Mouse (Mus musculus): ENCODE measurements around the gene Klhl10. TPM values are rescaled to one million over a fixed set of nuclear protein-coding genes. Genes with fewer than 3 reads are reported as not detected.
A peak's percentile ranks its signal among the peaks of the same experiment; 100 is the strongest.

Gene Klhl10
- total RNA-seq (2014; rRNA removed), result 0.22 and 0.61 TPM in 2 replicates
- polyA plus RNA-seq (2015; fragmentation: Nextera tagmentation; extraction: Ambion mirVana), result 0.45 and 0.65 TPM in 2 replicates

GRCm38 (mm10) chr11:100441797-100442196 is at the start of gene Klhl10, which contains the start of gene Nt5c3b:
TSS of gene Klhl10 (plus strand) at chr11:100441917.
TSS of gene Nt5c3b (minus strand) at chr11:100441808.
- no peaks in the 10 kb centered on the region for H3K27me3 ChIP-seq (ENCODE audit: insufficient read depth, low read length)
- 87% methylated on average over 8 of the region's 8 CpGs for WGBS
- 0 out of 2 replicates have a peak, but pooled peaks cover 5% of the 10 kb centered on the region for H3K36me3 ChIP-seq (ENCODE audit: insufficient read depth, low read length)
- peak within 1 kb of the TSS; percentile 90 for H3K9ac ChIP-seq (replicated peaks; ENCODE audit: low read length, poor library complexity, severe bottlenecking)
- H3K9me3 ChIP-seq (ENCODE audit: low read length), result no peaks in the 10 kb centered on the region
- peak within 1 kb of the TSS; percentile 86 for H3K4me3 ChIP-seq (ENCODE audit: low read depth, low read length)
- DNase-seq (ENCODE audit: low spot score) (no peak), ATAC-seq (ENCODE audit: low FRiP score) (no peak)
- peak within 1 kb of the TSS; percentile 87 for H3K4me2 ChIP-seq (ENCODE audit: low read depth, low read length, poor library complexity, severe bottlenecking)
- no peak for TF ChIP-seq CTCF (IDR thresholded peaks at IDR 0.05)
- peaks cover 7% of the 10 kb centered on the region for H3K4me1 ChIP-seq (ENCODE audit: insufficient read depth, low read length)
- H3K27ac ChIP-seq (ENCODE audit: low read depth, low read length), result peak within 1 kb of the TSS; percentile 75

- no peaks in the 10 kb centered on the region for H3K27me3 ChIP-seq (ENCODE audit: insufficient read depth, low read length)
- H3K36me3 ChIP-seq (ENCODE audit: insufficient read depth, low read length), result no peaks in the 10 kb centered on the region
- no peak overlapping the region for H3K4me2 ChIP-seq (ENCODE audit: low read depth, low read length, poor library complexity, severe bottlenecking)
- H3K9ac ChIP-seq (replicated peaks; ENCODE audit: low read length, poor library complexity, severe bottlenecking), result no peak overlapping the region
- TF ChIP-seq CTCF (IDR thresholded peaks at IDR 0.05), result no peak
- H3K4me3 ChIP-seq (ENCODE audit: low read depth, low read length), result no peak overlapping the region
- DNase-seq (ENCODE audit: low spot score) (no peak), ATAC-seq (ENCODE audit: low FRiP score) (no peak)
- peaks cover 17% of the 10 kb centered on the region for H3K4me1 ChIP-seq (ENCODE audit: insufficient read depth, low read length)
- no peaks in the 10 kb centered on the region for H3K9me3 ChIP-seq (ENCODE audit: low read length)
- no peak overlapping the region for H3K27ac ChIP-seq (ENCODE audit: low read depth, low read length)
- 85% methylated on average over 5 of the region's 5 CpGs for WGBS
Measured at GRCm38 (mm10) chr11:100392958-100393357, 48.8 kb upstream of the Klhl10 start.

DNA sequence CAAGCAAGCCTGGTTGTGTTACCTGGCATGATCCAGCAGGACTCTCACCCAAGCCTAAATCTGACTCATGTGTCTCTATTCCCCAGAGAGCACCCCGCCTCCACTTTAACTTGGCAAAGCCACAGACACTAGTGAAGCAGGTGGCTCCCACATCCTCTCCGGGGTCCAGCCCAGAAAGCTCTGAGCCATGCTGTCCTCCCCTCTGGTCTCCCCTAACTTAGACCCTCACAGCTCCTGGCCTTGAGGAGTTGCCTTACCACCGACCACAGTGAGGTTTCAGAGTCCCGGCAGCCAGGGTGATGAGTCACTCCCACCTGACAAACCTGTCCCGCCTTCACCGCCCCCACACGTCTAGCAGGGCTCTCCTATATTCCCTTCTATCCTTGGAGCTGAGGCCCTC is 48.0 kb upstream of the Klhl10 start:
- no peak for DNase-seq (ENCODE audit: low spot score)
- Histone ChIP-seq H3K9ac (replicated peaks; ENCODE audit: low read length, poor library complexity, severe bottlenecking) (no peak overlapping the region), H3K27me3 (ENCODE audit: insufficient read depth, low read length) (no peaks in the 10 kb centered on the region), H3K27ac (ENCODE audit: low read depth, low read length) (no peak overlapping the region), H3K36me3 (ENCODE audit: insufficient read depth, low read length) (no peaks in the 10 kb centered on the region), H3K4me2 (ENCODE audit: low read depth, low read length, poor library complexity, severe bottlenecking) (no peak overlapping the region), H3K4me3 (ENCODE audit: low read depth, low read length) (no peak overlapping the region), H3K9me3 (ENCODE audit: low read length) (no peaks in the 10 kb centered on the region), H3K4me1 (ENCODE audit: insufficient read depth, low read length) (peaks cover 17% of the 10 kb centered on the region)
- no peak for ATAC-seq (ENCODE audit: low FRiP score)
- WGBS, result 84% methylated on average over 7 of the region's 7 CpGs
- no peak for TF ChIP-seq CTCF (IDR thresholded peaks at IDR 0.05)

DNA sequence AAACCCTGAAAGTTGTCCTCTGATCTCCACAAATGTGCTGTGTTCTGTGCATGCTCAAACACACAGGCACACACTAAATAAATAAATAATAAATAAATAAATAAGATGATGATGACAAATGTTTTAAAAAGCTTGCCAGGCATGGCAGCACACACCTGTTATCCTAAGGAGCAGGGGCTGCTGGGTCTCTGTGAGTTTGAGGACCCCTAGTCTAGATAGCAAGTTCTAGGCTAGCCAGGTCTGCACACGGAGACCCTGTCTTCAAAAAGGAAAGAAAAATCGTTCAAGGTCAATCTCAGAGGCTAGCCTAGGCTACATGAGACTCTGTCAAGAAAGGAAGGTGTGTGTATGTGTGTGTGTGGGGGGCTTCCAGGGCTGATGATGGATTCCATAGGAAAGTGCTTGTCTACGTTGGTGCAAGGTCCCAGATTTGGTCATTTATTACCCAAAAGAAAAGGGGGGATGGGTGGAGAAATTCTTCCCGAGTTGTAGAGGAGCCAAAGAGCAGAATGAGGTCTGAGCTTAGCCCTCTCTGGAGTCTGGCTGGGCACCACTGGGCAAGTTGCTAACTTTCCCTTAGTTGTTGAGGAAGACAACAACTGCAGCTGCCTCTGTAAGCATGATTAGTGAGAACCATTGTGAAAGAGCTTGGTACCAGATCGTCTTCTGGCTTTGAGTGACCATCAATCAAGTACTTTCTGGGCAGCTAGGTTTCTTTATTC is 47.2 kb upstream of the Klhl10 start:
- no peaks in the 10 kb centered on the region for H3K9me3 ChIP-seq (ENCODE audit: low read length)
- H3K27ac ChIP-seq (ENCODE audit: low read depth, low read length), result no peak overlapping the region
- no peak overlapping the region for H3K4me3 ChIP-seq (ENCODE audit: low read depth, low read length)
- DNase-seq (ENCODE audit: low spot score) (no peak), ATAC-seq (ENCODE audit: low FRiP score) (no peak)
- H3K9ac ChIP-seq (replicated peaks; ENCODE audit: low read length, poor library complexity, severe bottlenecking), result no peak overlapping the region
- no peaks in the 10 kb centered on the region for H3K36me3 ChIP-seq (ENCODE audit: insufficient read depth, low read length)
- WGBS, result 69% methylated on average over 5 of the region's 5 CpGs
- H3K27me3 ChIP-seq (ENCODE audit: insufficient read depth, low read length), result no peaks in the 10 kb centered on the region
- peaks cover 17% of the 10 kb centered on the region for H3K4me1 ChIP-seq (ENCODE audit: insufficient read depth, low read length)
- no peak overlapping the region for H3K4me2 ChIP-seq (ENCODE audit: low read depth, low read length, poor library complexity, severe bottlenecking)
- no peak for TF ChIP-seq CTCF (IDR thresholded peaks at IDR 0.05)

- Histone ChIP-seq H3K27ac (ENCODE audit: low read depth, low read length) (no peak overlapping the region), H3K27me3 (ENCODE audit: insufficient read depth, low read length) (no peaks in the 10 kb centered on the region), H3K4me1 (ENCODE audit: insufficient read depth, low read length) (peaks cover 17% of the 10 kb centered on the region), H3K36me3 (ENCODE audit: insufficient read depth, low read length) (no peaks in the 10 kb centered on the region), H3K4me2 (ENCODE audit: low read depth, low read length, poor library complexity, severe bottlenecking) (peak overlapping the region; percentile 79), H3K4me3 (ENCODE audit: low read depth, low read length) (peak overlapping the region; percentile 86), H3K9me3 (ENCODE audit: low read length) (no peaks in the 10 kb centered on the region), H3K9ac (replicated peaks; ENCODE audit: low read length, poor library complexity, severe bottlenecking) (no peak overlapping the region)
- ATAC-seq (ENCODE audit: low FRiP score) (no peak), DNase-seq (ENCODE audit: low spot score) (no peak)
- 43% methylated on average over 11 of the region's 11 CpGs for WGBS
- TF ChIP-seq CTCF (IDR thresholded peaks at IDR 0.05), result no peak
Measured at GRCm38 (mm10) chr11:100395200-100395599, 46.5 kb upstream of the Klhl10 start.

- no peak for DNase-seq (ENCODE audit: low spot score)
- H3K9ac ChIP-seq (replicated peaks; ENCODE audit: low read length, poor library complexity, severe bottlenecking), result peak overlapping the region; percentile 80; the same call in 1 of the 2 replicates
- WGBS, result 28% methylated on average over 17 of the region's 17 CpGs
Measured at GRCm38 (mm10) chr11:100395861-100396631, 45.7 kb upstream of the Klhl10 start.

More at GRCm38 (mm10) chr11:100395861-100396631, 45.7 kb upstream of the Klhl10 start:
- Histone ChIP-seq H3K9me3 (ENCODE audit: low read length) (no peaks in the 10 kb centered on the region), H3K27ac (ENCODE audit: low read depth, low read length) (no peak overlapping the region; the same call in 1 of the 2 replicates), H3K27me3 (ENCODE audit: insufficient read depth, low read length) (no peaks in the 10 kb centered on the region), H3K4me2 (ENCODE audit: low read depth, low read length, poor library complexity, severe bottlenecking) (peak overlapping the region; percentile 79), H3K36me3 (ENCODE audit: insufficient read depth, low read length) (no peaks in the 10 kb centered on the region), H3K4me3 (ENCODE audit: low read depth, low read length) (peak overlapping the region; percentile 86), H3K4me1 (ENCODE audit: insufficient read depth, low read length) (peaks cover 17% of the 10 kb centered on the region)
- no peak for ATAC-seq (ENCODE audit: low FRiP score)
- 0 out of 2 replicates have a peak, but pooled peaks have one; percentile 27 for TF ChIP-seq CTCF (IDR thresholded peaks at IDR 0.05)
